Mouse (Mus musculus) forebrain, embryonic 12.5 days (tissue): ENCODE measurements at regions not wholly inside any gene's neighbourhood (a gene's known extent, or its start where the extent isn't known, plus 50 kb on each side); places are given as distances from the start of the nearest gene placed in this dataset.
"Not testable (repeated sequence)": the region's sequence is repeated elsewhere in the genome, so short reads cannot be mapped to it uniquely, and the experiment has no call there.

Source experiments
- ATAC-seq: fragments of 200-750 bp; cut with Nextera tagmentation; 2 replicates; pipeline ENCODE4 v1.8.0; 2017; ENCODE audit warnings: moderate TSS enrichment; ENCODE audit not compliant: low FRiP score
- H3K27ac ChIP-seq: fragments of 300-500 bp; sonication (generic); 2 replicates; pipeline ENCODE4 v1.5.1; 2016; ENCODE audit warnings: mild to moderate bottlenecking
- H3K27me3 ChIP-seq: fragments of 300-500 bp; sonication (generic); 2 replicates; pipeline ENCODE4 v1.6.1; 2016; ENCODE audit warnings: mild to moderate bottlenecking
- H3K36me3 ChIP-seq: fragments of 300-500 bp; sonication (generic); replicated peaks from 2 replicates; pipeline ENCODE4 v1.6.1; 2016; ENCODE audit warnings: mild to moderate bottlenecking
- H3K4me1 ChIP-seq: fragments of 300-500 bp; sonication (generic); 2 replicates; pipeline ENCODE4 v1.6.1; 2016
- H3K4me2 ChIP-seq: fragments of 300-500 bp; sonication (generic); 2 replicates; pipeline ENCODE4 v1.6.1; 2016; ENCODE audit warnings: mild to moderate bottlenecking, moderate library complexity
- H3K4me3 ChIP-seq: fragments of 300-500 bp; sonication (generic); replicated peaks from 2 replicates; pipeline ENCODE4 v1.5.1; 2016; ENCODE audit warnings: mild to moderate bottlenecking
- H3K9ac ChIP-seq: fragments of 300-500 bp; sonication (generic); 2 replicates; pipeline ENCODE4 v1.6.1; 2016; ENCODE audit warnings: mild to moderate bottlenecking
- H3K9me3 ChIP-seq: fragments of 300-500 bp; sonication (generic); 2 replicates; pipeline ENCODE4 v1.6.1; 2016
- WGBS: fragments of 180-500 bp; shearing (Covaris S2); methylation state at CpG from one replicate; pipeline ENCODE4 v1.1.7; 2016; 5-methylcytosine and 5-hydroxymethylcytosine counted together

- no peak overlapping the region for H3K9ac ChIP-seq
- H3K27ac ChIP-seq, result no peak overlapping the region
- no peak for ATAC-seq
- H3K36me3 ChIP-seq, result no peaks in the 10 kb centered on the region
- no peak overlapping the region for H3K4me3 ChIP-seq
- H3K27me3 ChIP-seq, result no peaks in the 10 kb centered on the region
- WGBS, result 91% methylated on average over 2 of the region's 2 CpGs
- H3K4me2 ChIP-seq, result no peak overlapping the region
- H3K9me3 ChIP-seq, result no peaks in the 10 kb centered on the region
- H3K4me1 ChIP-seq, result no peaks in the 10 kb centered on the region
Observed at GRCm38 (mm10) chr16:71342777-71343176, 965.3 kb upstream of the Robo1 start.

- Histone ChIP-seq H3K9ac (no peak overlapping the region), H3K27me3 (no peaks in the 10 kb centered on the region), H3K4me1 (no peaks in the 10 kb centered on the region), H3K4me3 (no peak overlapping the region), H3K27ac (no peak overlapping the region), H3K9me3 (no peaks in the 10 kb centered on the region), H3K36me3 (no peaks in the 10 kb centered on the region), H3K4me2 (no peak overlapping the region)
- ATAC-seq, result no peak
- WGBS, result 75% methylated on average over 2 of the region's 2 CpGs
Observed at GRCm38 (mm10) chr16:71344589-71344988, 963.5 kb upstream of the Robo1 start.

GRCm38 (mm10) chr16:71391872-71392271 is 916.2 kb upstream of the Robo1 start:
- 30% methylated on average over 5 of the region's 5 CpGs for WGBS
- peaks cover 6% of the 10 kb centered on the region; the same call in 1 of the 2 replicates for H3K4me1 ChIP-seq
- no peak overlapping the region for H3K9ac ChIP-seq
- H3K4me3 ChIP-seq, result no peak overlapping the region
- H3K27ac ChIP-seq, result no peak overlapping the region
- H3K4me2 ChIP-seq, result no peak overlapping the region
- peak; percentile 33; the same call in 1 of the 2 replicates for ATAC-seq
- no peaks in the 10 kb centered on the region for H3K36me3 ChIP-seq
- H3K9me3 ChIP-seq, result no peaks in the 10 kb centered on the region
- H3K27me3 ChIP-seq, result no peaks in the 10 kb centered on the region

- not testable (repeated sequence) for H3K9me3 ChIP-seq, H3K27ac ChIP-seq, H3K4me2 ChIP-seq, H3K4me1 ChIP-seq, H3K27me3 ChIP-seq, ATAC-seq, H3K9ac ChIP-seq, H3K4me3 ChIP-seq, H3K36me3 ChIP-seq
- 90% methylated on average over 3 of the region's 3 CpGs for WGBS
Observed at GRCm38 (mm10) chr16:71434791-71435190, 873.3 kb upstream of the Robo1 start.
